ENCODE assay signal across 21 mouse cellular contexts in the genomic region with DNA sequence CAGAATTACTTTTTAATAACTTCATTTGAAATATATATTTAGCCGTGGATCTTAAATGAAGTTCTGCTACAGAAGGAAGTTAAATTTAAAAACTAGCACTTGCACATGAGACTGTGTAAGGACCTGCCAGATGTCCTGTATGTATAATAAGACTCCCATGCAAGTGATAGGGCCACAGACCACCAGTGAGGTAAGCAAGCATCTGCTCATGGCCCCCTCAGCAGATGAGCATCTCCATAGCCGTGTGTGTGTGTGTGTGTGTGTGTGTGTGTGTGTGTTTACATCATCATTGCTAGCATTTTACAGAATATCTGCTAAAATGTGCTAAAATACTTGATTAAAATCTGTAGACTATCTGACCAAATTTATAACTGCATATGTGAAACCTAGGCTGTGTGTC. TPM values are rescaled to one million over a fixed set of nuclear protein-coding genes. Genes with fewer than 3 reads are reported as not detected.
DNase-seq lines count a peak whose midpoint lies in the region; ATAC-seq and TF ChIP-seq lines count a peak whose summit lies in the region.
"Had no signal": no experiment of that assay in that cellular context is flagged by ENCODE, and none has a peak within 500 bp of the region (broad histone marks: within the 10 kb centered on the region; RNA-seq: fewer than 3 reads in every experiment).

No protein-coding gene starts in this region.

- no peak overlapping the region for H3K4me2 ChIP-seq in kidney, embryonic 14.5 days (replicated peaks; ENCODE audit: low read depth, low read length)
- H3K4me2 ChIP-seq: embryonic facial prominence, embryonic 12.5 days; forebrain, embryonic 12.5 days had no signal

- H3K27ac ChIP-seq in embryonic fibroblast, embryonic 13.5 days (ENCODE audit: insufficient read depth, low read length) = peak overlapping the region; percentile 69; the same call in 1 of the 2 replicates
- H3K27ac ChIP-seq in kidney, embryonic 14.5 days (ENCODE audit: low read depth, low read length) = no peak overlapping the region
- H3K27ac ChIP-seq: embryonic facial prominence, embryonic 10.5 days; embryonic facial prominence, embryonic 12.5 days; forebrain, embryonic 10.5 days; forebrain, embryonic 12.5 days had no signal

- H3K27me3 ChIP-seq in kidney, embryonic 14.5 days (ENCODE audit: control insufficient read depth, insufficient read depth, low read length) = no peaks in the 10 kb centered on the region
- H3K27me3 ChIP-seq: embryonic facial prominence, embryonic 12.5 days; forebrain, embryonic 12.5 days had no signal

- WGBS in kidney, embryonic 14.5 days = 94% methylated on average over 2 of the region's 2 CpGs

- no peak for ATAC-seq in kidney, embryonic 14.5 days (ENCODE audit: low FRiP score, low TSS enrichment)
- ATAC-seq: forebrain, embryonic 14.5 days; forebrain, embryonic 16.5 days had no signal

- TF ChIP-seq CTCF in embryonic fibroblast, embryonic 13.5 days (IDR thresholded peaks at IDR 0.05; ENCODE audit: borderline replicate concordance, insufficient read depth, low read length) = no peak

- H3K9ac ChIP-seq in kidney, embryonic 14.5 days (ENCODE audit: low read depth, low read length) = no peak overlapping the region
- H3K9ac ChIP-seq: embryonic facial prominence, embryonic 12.5 days; forebrain, embryonic 12.5 days had no signal

- H3K9me3 ChIP-seq in kidney, embryonic 14.5 days (ENCODE audit: control insufficient read depth, low read length) = no peaks in the 10 kb centered on the region
- H3K9me3 ChIP-seq: embryonic facial prominence, embryonic 10.5 days; embryonic facial prominence, embryonic 12.5 days; forebrain, embryonic 10.5 days; forebrain, embryonic 12.5 days had no signal

- intact Hi-C loops in left cerebral cortex, postnatal 14 days (cut with DNase I) = no loop called here

- H3K4me3 ChIP-seq in embryonic fibroblast, embryonic 13.5 days (ENCODE audit: insufficient read depth, low read length) = no peak overlapping the region
- H3K4me3 ChIP-seq in kidney, embryonic 14.5 days (ENCODE audit: low read length) = no peak overlapping the region
- H3K4me3 ChIP-seq: embryonic facial prominence, embryonic 10.5 days; embryonic facial prominence, embryonic 12.5 days; erythroblast, embryonic 14.5 days; forebrain, embryonic 10.5 days; forebrain, embryonic 12.5 days had no signal

- H3K4me1 ChIP-seq in embryonic fibroblast, embryonic 13.5 days (ENCODE audit: control insufficient read depth, insufficient read depth, low read length) = no peaks in the 10 kb centered on the region
- no peaks in the 10 kb centered on the region for H3K4me1 ChIP-seq in kidney, embryonic 14.5 days (ENCODE audit: control insufficient read depth, insufficient read depth, low read length)
- H3K4me1 ChIP-seq: embryonic facial prominence, embryonic 10.5 days; embryonic facial prominence, embryonic 12.5 days; forebrain, embryonic 10.5 days; forebrain, embryonic 12.5 days had no signal

- DNase-seq in left cerebral cortex, postnatal 14 days (ENCODE audit: low spot score in 2 of 2) = peak; percentile 20 to 55
- no peak for DNase-seq in left cerebral cortex, adult 9 months (ENCODE audit: low spot score in 2 of 2)
- peak; percentile 26 for DNase-seq in right cerebral cortex, postnatal 14 days
- no peak for DNase-seq in right cerebral cortex, postnatal 25 days
- DNase-seq: adrenal gland, adult 2 months; adrenal gland, postnatal 10 days; adrenal gland, postnatal 25 days; cerebellum, adult 11-12 months; cerebellum, adult 2 months; cerebellum, adult 9-10 months; cerebellum, postnatal 10 days; cerebellum, postnatal 25 days had no signal

- no peak for TF ChIP-seq POLR2A in embryonic fibroblast, embryonic 13.5 days (IDR thresholded peaks at IDR 0.05; ENCODE audit: low read depth, low read length)

- peaks cover 71% of the 10 kb centered on the region for H3K36me3 ChIP-seq in kidney, embryonic 14.5 days (ENCODE audit: control insufficient read depth, insufficient read depth, low read length)

RNA-seq across cellular contexts. Expression of gene Clint1, which starts 45.5 kb away (rescaled TPM):
- 10 to 100 TPM; 46.1 to 49.2 TPM for total RNA-seq in left cerebral cortex, postnatal 14 days (2021)
- polyA plus RNA-seq in embryonic fibroblast, embryonic 13.5 days (2011; ENCODE audit: insufficient read length, low read depth, missing spikeins) = 106 and 109 TPM in 2 replicates
- polyA plus RNA-seq in kidney, embryonic 14.5 days (2014; fragmentation: Nextera tagmentation; extraction: Ambion mirVana) = 58.1 and 86.3 TPM in 2 replicates

RNA-seq across cellular contexts. Expression of gene Lsm11, which starts 47.3 kb away (rescaled TPM):
- 10 to 100 TPM; 71.1 to 85.1 TPM for total RNA-seq in left cerebral cortex, postnatal 14 days (2021)
- polyA plus RNA-seq in embryonic fibroblast, embryonic 13.5 days (2011; ENCODE audit: insufficient read length, low read depth, missing spikeins) = 6.8 and 7.9 TPM in 2 replicates
- polyA plus RNA-seq in kidney, embryonic 14.5 days (2014; fragmentation: Nextera tagmentation; extraction: Ambion mirVana) = 6.0 and 8.8 TPM in 2 replicates

RNA-seq across cellular contexts. Expression of gene Thg1l, which starts 57.9 kb away (rescaled TPM):
- 1 to 10 TPM; 7.4 to 10.0 TPM for total RNA-seq in left cerebral cortex, postnatal 14 days (2021)
- 16.9 and 18.0 TPM in 2 replicates for polyA plus RNA-seq in embryonic fibroblast, embryonic 13.5 days (2011; ENCODE audit: insufficient read length, low read depth, missing spikeins)
- polyA plus RNA-seq in kidney, embryonic 14.5 days (2014; fragmentation: Nextera tagmentation; extraction: Ambion mirVana) = 15.9 and 16.6 TPM in 2 replicates

Comparison
In these comparisons a context has a peak if more than half of its experiments do, and no peak if none do; other contexts are left out.
1. DNase-seq: peak in left cerebral cortex, postnatal 14 days (2 of 2) and right cerebral cortex, postnatal 14 days (single experiment); none in left cerebral cortex, adult 9 months (0 of 2) and right cerebral cortex, postnatal 25 days (single experiment).